Mouse (Mus musculus): Measurements from ENCODE around the gene Mknk2.
A peak's percentile ranks its signal among the peaks of the same experiment; 100 is the strongest.

The Mknk2 gene

DNA sequence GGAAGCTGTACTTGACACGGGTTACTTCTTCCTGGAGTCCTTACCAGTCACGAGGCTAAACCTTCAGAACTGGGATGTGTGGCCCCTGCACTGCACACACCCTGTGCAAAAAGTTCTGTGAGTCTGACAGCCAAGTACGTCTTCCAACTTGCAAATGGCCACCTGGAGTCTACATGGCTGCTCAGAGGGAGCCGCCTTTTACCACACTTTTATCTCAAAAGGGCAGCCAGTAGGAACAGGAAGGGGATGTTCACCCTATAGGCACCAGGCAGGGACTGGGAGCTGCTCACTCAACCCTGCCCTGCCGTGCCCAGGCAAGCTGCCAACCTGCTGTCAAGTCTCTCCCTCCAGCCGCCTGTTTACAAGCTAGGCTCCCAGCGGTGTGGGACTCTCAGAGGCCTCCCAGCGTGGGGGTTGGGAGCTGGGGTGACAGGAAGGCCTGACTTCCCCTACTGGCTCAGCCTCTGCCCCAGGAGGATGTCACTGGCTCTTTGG is at the start of gene Mknk2:
Mknk2 (minus strand) TSS at position 171 of the 495 bp plus-strand sequence.
- peak; percentile 98 for DNase-seq

DNA sequence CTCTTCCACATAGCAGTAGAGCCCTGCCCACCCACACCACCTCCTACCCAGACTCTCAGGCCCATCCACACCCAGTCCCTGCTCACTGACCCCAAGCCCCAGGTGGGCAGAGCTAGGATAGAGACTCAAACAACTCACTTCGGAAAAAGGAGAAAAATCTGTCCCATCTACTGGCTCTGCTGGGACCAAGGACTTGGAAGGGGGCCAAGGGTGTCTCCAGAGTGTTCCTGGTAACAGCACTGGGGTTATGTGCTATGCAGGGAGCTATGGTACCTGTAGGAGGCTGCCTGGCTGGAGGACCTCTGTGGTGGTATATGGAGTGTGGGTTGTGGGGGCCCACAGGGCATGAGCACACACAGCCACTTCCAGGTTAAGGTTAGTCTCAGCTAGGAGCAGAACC is 39.4 kb upstream of the Mknk2 start:
- DNase-seq = no peak

DNA sequence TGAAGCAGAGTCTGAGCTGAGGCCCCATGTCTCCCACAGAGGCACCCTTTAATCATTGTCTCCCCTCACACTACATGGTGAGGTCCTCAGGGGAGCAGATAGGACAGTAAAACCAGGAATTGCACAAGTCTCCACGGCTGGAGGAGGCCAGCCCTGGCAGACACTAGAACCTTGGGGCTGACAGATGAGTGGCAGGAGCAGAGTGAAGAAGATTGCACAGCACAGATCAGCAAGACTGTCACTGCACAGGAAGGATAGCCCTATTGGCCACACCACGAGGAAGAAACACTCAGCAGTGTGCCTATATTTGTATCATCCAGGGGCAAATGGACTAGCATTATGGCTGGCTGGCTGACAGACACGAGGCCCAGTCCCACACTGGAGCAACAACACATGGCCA is 32.9 kb upstream of the Mknk2 start:
- DNase-seq = no peak

DNA sequence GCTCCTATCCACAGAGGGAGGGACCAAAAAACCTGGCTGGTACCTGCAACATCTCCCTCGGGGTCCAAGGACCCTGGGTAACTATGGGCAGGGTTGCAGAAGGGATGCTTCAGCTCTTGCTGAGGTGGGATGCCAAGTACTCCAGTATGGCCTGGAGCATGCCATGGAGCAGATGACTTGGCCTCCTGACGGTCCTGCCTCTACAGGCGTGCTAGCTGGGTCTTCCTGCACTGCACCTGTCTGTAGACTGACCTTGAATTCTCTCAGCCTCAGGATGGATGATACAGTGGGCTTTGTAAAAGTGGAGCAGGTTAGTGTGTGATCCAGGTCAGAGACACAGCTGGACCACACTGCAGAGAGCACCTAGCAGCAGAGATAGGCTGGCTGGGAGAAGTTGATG is 27.6 kb upstream of the Mknk2 start:
- no peak for DNase-seq

DNA sequence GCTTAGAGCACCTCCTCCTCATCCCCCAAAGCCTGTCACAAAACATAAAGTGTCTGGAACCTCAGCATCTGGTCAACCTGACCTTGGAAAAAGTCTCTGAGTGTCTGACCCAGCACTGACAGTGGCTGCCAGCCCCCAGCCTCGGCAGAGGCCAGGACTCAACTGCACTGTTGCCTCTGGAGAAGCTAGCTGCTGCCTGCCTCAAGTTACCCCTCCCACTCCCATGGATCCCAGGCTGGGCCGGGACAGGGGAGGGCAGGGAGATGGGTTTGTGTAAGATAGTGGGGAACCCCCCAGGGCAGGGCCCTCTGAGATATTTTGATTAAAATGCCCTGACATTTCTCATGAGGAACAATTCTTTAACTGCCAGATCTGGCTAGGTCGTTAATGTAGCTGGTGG is 27.1 kb upstream of the Mknk2 start:
- no peak for DNase-seq

DNA sequence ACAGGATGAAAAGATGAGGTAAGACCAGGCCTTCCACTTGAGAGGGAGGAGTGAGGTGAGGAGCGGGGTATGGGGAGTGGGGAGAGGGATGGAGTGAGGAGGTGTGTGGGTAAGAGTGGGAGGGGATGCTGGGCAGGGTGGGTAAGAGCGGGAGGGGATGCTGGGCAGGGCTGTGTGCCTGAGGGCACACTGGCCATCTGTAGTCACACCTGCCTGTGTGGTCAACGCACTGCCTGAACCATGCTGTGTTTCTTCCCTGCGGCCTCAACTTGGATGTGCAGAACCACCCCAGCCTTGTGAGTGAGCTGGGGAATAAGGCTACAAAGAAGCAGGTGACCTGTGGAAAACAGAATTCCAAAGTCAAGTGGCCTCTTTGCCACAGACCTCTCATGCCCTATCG is 26.5 kb upstream of the Mknk2 start:
- DNase-seq = no peak

DNA sequence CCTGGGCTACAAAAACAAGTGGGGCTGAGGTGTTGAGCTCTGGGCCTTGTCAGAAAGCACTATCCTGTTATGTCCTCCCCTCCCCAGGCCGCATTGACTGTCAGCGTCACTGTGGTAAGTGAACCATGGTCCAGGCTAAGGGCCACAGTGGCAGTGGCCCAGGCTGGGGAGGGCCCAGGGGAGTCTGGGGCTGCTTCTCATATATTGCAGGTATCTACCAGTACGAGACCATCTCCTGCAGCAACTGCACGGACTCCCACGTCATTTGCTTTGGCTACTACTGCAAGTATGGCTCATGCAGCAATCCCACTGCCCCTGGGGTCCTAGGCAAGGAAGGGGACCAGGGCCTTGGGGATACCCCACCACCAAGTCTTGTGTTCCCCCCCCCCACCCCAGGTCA is 25.7 kb upstream of the Mknk2 start:
- DNase-seq = no peak

DNA sequence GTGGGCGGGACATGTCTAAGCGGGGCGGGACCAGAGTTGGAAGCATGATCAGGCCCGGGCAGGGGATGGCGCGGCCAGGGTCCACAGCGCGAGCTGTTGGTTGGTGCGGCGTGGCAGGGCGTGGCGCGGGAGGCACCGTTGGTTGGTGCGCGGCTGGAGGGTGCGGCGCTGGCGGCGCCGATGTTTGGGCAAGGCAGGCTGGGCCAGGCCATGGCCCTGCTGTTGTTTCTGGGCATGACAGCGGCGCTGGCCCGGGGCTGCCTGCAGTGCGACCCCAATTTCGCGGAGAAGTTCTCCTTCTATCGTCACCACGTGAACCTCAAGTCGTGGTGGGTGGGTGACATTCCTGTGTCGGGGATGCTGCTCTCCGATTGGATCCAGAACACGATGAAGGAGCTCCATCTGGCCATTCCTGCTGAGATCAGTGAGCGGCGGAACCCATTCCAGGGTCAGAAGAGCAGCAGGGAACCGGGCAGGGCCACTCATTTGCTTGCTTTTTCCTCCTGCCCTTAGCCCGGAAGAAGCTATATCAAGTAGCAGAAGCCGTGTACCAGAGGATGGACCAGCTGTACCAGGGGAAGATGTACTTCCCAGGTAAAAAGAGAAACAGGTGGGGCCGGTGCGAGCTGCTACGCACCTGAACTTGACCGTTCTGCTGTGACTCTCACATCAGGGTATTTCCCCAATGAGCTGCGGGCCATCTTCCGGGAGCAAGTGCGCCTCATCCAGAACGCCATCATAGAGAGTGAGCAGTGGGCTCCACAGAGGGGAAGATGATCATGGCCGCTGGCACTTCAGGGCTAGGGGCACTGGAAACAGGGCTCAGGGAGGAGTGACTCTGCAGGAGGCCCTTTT is 24.9 kb upstream of the Mknk2 start:
- peak; percentile 98 for DNase-seq

DNA sequence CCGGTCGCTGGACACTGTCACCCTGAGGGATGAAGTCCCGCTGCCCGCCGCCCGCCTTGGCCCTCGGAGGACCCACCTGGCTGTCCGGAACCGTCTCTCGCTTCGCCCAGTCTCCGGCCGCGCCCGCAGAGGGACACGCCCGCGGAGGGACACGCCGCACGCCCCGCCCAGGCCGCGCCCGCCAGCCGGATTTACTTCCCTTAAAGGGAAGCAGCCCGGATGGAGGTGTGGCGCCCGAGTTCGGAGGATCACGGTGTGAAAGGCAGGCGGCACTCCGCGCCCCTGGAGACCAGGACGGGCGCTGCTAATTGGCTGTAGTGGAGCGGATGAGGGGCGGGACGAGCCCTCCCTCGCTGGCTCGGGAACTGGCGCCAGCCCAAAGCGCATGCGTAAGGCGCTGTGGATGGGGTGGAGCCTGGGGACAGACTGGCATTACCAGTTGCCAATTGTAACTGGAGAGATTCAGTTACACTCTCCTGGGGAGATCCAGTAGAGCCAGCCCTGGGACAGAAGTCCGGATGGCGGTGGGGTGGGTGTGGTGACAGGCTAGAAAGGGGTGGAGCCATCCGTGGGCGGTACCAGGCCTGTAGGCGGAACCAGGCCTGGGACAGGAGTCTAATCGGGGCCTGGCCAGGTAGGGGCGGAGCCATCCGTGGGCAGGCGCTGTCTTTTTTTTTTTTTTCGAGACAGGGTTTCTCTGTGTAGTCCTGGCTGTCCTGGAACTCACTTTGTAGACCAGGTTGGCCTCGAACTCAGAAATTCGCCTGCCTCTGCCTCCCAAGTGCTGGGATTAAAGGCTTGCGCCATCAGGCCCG is 24.0 kb upstream of the Mknk2 start, which contains the start of the genes Mob3a and Izumo4:
Mob3a (minus strand) TSS at position 257 of the 815 bp plus-strand sequence.
Izumo4 (plus strand) TSS at position 464 of the 815 bp plus-strand sequence.
- DNase-seq = peak; percentile 99

DNA sequence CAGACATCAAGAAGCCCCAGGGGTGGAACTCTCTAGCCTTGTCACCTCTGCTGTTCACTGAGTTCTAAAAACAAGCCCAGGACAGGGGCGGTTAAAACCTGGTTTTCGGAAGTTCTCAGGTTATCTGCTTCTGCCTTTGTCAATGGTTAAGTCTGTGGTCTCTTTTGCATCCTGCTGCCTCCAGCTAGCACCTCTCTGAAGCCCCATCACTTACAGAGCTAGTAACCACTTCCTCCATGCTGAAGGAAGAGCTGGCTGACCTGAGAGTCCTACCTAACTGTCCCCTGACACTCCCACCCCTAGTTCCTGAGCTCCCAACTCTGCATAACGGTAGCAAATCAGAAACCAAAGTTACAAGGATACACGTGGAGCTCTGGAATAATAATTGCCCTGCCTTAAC is 22.8 kb upstream of the Mknk2 start:
- no peak for DNase-seq

DNA sequence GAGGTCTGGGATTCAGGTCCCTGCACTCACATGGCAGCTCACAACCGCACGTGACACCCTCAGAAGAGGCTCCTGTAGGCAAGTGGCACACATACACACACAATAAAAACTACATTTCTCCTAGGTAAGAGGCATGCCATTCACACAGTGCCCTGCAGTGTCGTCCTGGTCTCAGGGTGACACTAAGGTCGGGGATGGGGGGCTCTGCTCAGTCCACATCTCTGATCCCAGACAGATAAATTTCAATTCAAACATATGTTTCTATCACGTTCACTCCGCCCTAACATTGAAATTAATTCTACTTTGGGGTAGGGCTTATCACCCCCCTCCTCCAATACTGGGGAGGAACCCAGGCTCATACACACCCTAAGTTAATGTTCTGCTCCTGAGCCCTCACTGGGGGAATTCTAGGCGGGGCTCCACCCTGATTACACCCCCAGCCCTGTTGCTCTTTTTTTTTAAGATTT is 22.2 kb upstream of the Mknk2 start:
- DNase-seq = no peak

DNA sequence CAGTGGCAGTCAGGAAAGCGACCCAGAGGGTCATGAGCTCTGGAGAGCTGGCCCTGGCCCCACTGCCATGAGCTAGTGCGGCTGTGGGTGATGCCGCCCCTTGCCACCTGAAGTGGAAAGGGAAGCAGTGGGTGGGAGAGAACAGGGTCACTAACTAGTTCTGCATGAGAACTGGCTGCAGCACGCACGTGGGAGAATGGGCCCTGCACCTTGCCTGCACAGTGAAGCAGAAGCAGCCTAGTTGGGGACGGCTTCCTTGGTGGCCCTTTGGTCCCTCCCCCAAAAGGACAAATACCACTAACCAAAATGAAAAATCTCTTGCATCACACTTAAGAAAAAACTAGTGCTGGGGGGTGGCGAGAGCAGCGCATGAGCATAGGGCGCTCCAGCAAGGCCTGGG is 20.7 kb upstream of the Mknk2 start:
- no peak for DNase-seq

DNA sequence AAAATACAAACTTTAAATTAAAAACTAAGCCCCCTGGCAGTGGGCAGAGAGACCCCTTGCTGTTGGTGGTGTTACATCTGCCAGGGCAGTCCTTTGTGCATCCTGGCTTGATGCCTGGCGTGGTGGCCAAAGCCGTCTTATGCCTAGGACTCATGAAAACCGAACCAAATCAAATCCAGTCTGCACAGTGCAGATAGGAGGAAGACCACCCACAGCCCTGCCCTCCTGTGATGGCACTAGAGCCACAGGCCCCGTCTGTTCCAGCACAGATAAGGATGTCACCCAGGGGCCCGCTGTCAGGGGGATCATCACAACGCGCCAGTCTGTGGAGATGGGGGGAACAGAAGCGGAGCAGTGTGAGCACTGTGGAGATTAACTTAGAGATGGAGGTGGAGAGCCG is 19.9 kb upstream of the Mknk2 start:
- no peak for DNase-seq

DNA sequence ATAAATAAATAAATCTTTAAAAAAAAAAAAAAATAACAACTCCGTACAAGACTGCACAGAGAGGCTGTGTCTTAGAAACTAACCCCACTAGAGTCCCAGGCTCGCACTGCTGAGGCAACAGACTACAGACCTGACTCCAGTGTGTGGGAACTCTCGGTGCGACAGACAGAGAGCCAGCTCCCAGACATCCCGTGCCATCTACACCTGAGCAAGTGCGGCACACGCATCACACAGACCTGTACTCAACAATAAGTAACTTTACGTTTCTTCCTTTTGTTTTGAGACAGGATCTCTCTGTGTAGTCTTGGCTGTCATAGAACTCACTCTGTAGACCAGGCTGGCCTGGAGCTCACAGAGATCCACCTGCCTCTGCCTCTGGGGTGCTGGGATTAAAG is 19.5 kb upstream of the Mknk2 start:
- no peak for DNase-seq

DNA sequence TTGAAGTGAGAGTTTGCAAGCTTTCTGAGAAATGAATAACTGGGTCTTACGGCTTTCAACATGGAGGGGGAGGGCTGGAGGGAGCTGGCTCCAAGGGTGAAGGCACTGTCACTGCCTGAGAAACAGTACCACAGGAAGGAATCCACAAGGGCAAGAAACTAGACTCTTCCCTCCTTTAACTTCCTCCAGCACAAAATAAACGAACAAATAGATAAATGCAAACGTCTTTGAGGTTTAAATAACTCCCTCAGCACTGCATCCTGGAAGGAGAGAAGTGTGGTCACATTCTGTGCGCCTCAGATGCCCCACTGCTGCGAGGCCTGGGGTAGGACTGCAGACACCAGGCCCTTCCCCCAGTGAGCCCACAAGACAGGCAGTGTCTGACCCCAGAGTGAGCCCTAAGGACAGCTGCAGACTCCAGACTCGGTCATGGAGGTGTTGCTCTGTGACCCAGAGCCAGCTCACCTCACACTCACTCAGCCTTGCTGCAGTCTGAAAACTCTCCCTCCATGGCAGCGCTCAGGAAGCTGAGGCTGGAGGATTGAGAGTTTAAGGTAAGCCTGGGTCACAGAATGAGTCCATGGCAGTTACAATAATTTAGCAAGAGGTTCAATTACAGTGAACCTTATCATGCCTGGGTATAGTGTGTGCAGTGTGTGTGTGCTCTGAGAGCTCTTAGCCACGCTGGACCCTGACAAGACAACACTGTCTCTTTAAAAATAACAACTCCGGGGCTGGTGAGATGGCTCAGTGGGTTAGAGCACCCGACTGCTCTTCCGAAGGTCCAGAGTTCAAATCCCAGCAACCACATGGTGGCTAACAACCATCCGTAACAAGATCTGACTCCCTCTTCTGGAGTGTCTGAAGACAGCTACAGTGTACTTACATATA is 18.8 kb upstream of the Mknk2 start:
- DNase-seq = no peak

DNA sequence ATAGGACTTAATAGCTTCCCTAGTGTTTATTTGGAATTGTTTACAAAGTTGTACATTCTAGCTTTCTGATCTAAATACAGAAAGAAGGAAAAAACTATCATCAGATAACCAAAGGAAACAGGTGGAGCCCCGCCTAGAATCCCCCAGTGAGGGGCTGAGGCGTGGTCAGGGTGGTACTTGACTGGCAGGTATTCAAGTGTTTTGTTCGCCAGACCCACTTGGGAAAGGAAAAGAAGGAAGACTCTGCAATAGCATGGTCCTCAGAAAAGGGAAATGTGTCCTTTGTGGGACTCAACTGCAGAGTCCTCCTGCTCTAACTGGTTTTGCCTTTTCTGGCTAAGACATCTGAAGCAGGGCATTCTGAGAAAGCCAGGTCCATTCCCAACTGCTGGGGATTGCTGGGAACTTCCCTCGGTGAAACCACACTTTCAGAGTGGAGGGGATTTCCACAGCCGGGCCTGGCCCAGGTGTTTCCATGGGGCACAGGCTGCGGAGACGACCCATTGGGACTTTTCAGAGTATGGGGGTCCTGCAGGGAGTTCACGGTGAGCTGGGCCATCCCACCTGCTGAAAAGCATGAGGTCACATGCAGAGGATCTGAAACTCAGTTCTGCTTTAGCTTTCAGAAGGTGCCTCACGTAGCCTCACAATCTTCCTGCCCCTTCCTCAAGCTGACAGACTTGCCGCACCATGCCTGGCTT is 18.0 kb upstream of the Mknk2 start:
- no peak for DNase-seq

DNA sequence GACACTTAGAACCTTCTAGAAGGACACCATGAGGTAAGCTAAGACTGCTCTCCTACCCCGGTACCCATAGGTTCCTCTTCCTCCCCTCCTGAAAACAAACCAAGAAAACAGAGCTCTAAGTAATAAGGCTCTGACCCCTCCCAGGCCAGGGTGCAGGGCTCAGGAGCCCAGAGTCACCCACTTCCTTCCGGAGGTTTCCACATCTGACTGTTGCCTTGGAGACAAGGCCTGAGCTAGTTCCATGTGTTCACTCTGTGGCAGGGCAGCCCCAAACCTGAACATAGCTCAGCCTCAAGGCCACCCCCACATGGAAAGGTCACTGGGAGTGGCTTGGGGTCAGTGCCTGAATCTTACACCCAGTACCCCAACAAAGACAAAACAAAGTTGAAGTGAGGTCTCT is 17.3 kb upstream of the Mknk2 start:
- peak; percentile 61 for DNase-seq

DNA sequence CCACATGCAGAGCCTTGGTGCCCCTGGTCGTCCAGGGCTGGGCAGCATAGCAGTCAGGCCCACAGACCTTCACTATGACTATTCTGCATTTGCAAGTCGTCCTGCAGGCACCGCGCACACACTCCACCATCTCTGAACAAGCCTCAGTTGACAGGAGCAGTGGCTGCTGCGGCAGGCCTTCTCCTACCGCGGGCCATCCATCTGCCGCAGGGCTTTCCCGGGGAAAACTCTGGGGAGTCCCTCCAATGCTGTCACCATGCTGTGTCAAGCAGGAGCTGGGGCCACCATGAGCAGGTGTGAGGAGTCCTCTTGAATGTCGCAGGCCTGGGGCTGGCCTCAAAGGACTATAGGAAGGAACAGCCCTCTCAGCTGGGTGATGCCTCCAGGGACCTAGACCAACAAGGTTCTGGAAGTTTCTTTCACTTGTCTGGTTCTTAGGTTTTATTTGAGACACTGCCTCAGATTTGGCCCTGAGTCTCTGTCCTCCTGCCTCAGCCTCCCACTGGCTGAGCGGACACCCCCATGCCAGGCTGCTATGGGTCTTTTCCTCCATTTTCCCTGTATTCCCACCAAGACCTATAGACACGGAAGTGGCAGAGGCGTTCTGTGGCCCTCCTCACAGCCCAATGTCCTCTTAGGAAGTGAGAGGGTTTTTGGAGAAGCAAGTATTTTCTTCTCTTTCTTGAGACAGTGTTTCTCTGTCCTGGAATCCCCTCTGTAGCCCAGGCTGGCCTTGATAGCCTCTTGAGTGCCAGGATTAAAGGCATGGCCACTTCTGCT is 16.4 kb upstream of the Mknk2 start:
- no peak for DNase-seq

DNA sequence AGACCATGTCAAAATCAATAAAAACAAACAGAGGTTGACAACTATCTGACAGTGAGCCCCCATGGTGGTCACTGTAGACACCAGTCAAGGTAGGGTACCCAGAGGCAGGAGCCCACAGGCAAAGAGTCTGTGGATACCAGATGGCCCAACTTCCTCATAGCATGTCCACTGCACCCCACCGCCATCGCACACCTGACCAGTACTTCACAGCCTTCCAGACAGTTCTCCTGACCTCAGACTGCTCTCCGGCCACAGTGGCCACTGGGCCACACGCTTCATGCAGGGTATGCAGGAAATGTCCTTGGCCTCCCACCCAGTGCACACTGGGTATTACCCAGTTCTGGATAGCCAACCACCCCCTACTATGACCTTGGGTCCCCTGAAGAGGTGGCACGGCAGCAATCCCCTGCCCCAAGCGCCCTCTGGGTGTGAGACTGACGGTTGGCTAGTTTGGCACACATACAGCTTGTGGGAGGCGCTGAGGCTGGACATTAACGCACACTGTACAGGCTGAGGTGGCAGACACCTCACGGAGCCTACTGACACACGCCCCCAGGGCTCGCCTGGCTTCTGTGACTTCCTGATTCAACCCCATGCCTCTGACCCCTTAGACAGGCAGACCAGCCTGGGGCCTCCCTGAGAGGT is 15.6 kb upstream of the Mknk2 start:
- peak; percentile 52 for DNase-seq
